Mouse (Mus musculus): ENCODE data around the gene Map3k4. TPM values are rescaled to one million over a fixed set of nuclear protein-coding genes. Genes with fewer than 3 reads are reported as not detected.
"Not testable (repeated sequence)": the region's sequence is repeated elsewhere in the genome, so short reads cannot be mapped to it uniquely, and the experiment has no call there.

The Map3k4 gene
- total and polyA plus RNA-seq, 3 experiments, result 26.8 to 40.3 (median 28.7) TPM

DNA sequence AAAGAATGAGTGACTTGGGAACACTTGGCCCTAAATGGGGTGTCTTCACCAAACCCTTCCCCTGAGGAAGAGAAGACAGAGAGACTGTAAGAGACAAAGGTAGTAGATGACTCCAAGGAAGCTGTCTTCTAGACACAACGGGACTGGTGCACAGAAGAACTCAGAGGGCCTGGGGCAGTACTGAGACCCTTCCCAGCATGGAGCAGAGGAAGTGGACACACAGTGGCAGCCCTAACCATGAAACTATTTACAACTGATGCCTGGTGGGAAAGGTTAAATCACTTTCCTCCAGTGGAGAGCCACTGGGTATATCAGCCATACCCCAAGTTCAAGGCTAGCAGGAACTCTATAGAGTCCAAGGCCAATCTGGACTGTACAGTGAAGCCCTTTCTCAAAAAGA lies 26.2 kb downstream of the Map3k4 start:
- TF ChIP-seq GATA2 (IDR thresholded peaks at IDR 0.05; ENCODE audit: borderline replicate concordance, low read depth, low read length), result no peak
- no peak for TF ChIP-seq GATA1 (IDR thresholded peaks at IDR 0.05; ENCODE audit: borderline replicate concordance, low read length)
- TF ChIP-seq POLR2AphosphoS5 (IDR thresholded peaks at IDR 0.05; ENCODE audit: insufficient replicate concordance, low read depth, low read length), result no peak
- no peak for TF ChIP-seq CTCF (IDR thresholded peaks at IDR 0.05; ENCODE audit: low read depth, low read length)
- no peak for TF ChIP-seq TAL1 (conservative IDR thresholded peaks at IDR 0.05; ENCODE audit: low read depth, low read length)
- H3K27me3 ChIP-seq (ENCODE audit: insufficient read depth, low read length), result no peaks in the 10 kb centered on the region
- no peak for ATAC-seq (ENCODE audit: extremely low read depth, insufficient number of reproducible peaks, low FRiP score, poor library complexity, severe bottlenecking)
- H3K4me1 ChIP-seq (ENCODE audit: insufficient read depth, low read depth, low read length), result peaks cover 4% of the 10 kb centered on the region
- H3K4me3 ChIP-seq (ENCODE audit: low read depth, low read length), result no peak overlapping the region
- H3K36me3 ChIP-seq (replicated peaks), result peaks cover 34% of the 10 kb centered on the region
- no peak for DNase-seq (ENCODE audit: low spot score)
- H3K9me3 ChIP-seq (replicated peaks), result peaks cover 4% of the 10 kb centered on the region

DNA sequence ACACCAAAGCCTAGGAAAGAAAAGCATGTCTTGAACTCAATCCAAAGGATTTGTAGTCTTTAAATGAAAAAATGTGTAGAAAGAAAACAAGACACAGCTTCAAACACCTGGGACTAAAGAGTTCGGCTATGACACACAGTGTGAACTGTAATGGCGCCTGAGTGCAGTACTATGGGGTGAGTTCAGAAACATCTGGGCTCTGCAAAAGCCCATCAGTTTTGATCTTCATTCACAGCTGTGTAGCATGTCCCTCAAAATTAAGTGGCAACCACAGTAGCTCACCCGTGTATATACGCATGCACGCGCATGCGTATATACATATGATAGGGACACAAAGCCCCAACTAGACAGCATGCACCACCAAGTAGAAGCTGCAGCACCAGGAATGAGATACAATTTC lies 27.4 kb downstream of the Map3k4 start:
- Histone ChIP-seq H3K27me3 (ENCODE audit: insufficient read depth, low read length) (no peaks in the 10 kb centered on the region), H3K9me3 (replicated peaks) (peaks cover 4% of the 10 kb centered on the region), H3K36me3 (replicated peaks) (peaks cover 28% of the 10 kb centered on the region), H3K4me1 (ENCODE audit: insufficient read depth, low read depth, low read length) (no peaks in the 10 kb centered on the region; the same call in 1 of the 2 replicates), H3K4me3 (ENCODE audit: low read depth, low read length) (no peak overlapping the region)
- DNase-seq (ENCODE audit: low spot score) (no peak), ATAC-seq (ENCODE audit: extremely low read depth, insufficient number of reproducible peaks, low FRiP score, poor library complexity, severe bottlenecking) (no peak)
- TF ChIP-seq TAL1 (conservative IDR thresholded peaks at IDR 0.05; ENCODE audit: low read depth, low read length) (no peak), POLR2AphosphoS5 (IDR thresholded peaks at IDR 0.05; ENCODE audit: insufficient replicate concordance, low read depth, low read length) (no peak), GATA2 (IDR thresholded peaks at IDR 0.05; ENCODE audit: borderline replicate concordance, low read depth, low read length) (no peak), GATA1 (IDR thresholded peaks at IDR 0.05; ENCODE audit: borderline replicate concordance, low read length) (no peak), CTCF (IDR thresholded peaks at IDR 0.05; ENCODE audit: low read depth, low read length) (no peak)

DNA sequence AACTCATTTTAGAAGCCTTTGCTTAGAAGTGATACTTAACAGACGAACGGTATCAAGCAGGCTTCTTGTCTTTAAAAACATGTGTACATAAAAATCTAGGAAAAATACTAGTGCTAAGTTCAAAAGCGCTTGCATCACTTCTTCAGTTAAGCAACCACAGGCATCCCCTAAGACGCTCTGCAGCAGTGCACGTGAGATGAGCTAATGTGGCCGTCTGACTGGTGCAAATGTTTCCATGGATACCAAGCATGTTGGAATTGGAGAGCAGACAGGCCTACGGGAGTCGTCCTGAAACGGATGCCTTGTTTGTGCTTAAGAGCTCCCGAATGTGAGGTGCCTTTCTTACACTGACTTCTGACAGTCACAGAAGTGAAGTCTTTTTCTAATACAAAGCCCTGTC lies 27.9 kb downstream of the Map3k4 start:
- H3K9me3 ChIP-seq (replicated peaks), result peaks cover 4% of the 10 kb centered on the region
- H3K4me3 ChIP-seq (ENCODE audit: low read depth, low read length), result no peak overlapping the region
- H3K36me3 ChIP-seq (replicated peaks), result peaks cover 28% of the 10 kb centered on the region
- H3K4me1 ChIP-seq (ENCODE audit: insufficient read depth, low read depth, low read length), result no peaks in the 10 kb centered on the region; the same call in 1 of the 2 replicates
- DNase-seq (ENCODE audit: low spot score) (no peak), ATAC-seq (ENCODE audit: extremely low read depth, insufficient number of reproducible peaks, low FRiP score, poor library complexity, severe bottlenecking) (no peak)
- no peaks in the 10 kb centered on the region for H3K27me3 ChIP-seq (ENCODE audit: insufficient read depth, low read length)
- TF ChIP-seq CTCF (IDR thresholded peaks at IDR 0.05; ENCODE audit: low read depth, low read length) (no peak), GATA2 (IDR thresholded peaks at IDR 0.05; ENCODE audit: borderline replicate concordance, low read depth, low read length) (no peak), POLR2AphosphoS5 (IDR thresholded peaks at IDR 0.05; ENCODE audit: insufficient replicate concordance, low read depth, low read length) (no peak), TAL1 (conservative IDR thresholded peaks at IDR 0.05; ENCODE audit: low read depth, low read length) (no peak), GATA1 (IDR thresholded peaks at IDR 0.05; ENCODE audit: borderline replicate concordance, low read length) (no peak)

- not testable (repeated sequence) for H3K9me3 ChIP-seq (replicated peaks); H3K27me3 ChIP-seq (ENCODE audit: insufficient read depth, low read length); DNase-seq (ENCODE audit: low spot score); H3K4me3 ChIP-seq (ENCODE audit: low read depth, low read length); H3K4me1 ChIP-seq (ENCODE audit: insufficient read depth, low read depth, low read length); ATAC-seq (ENCODE audit: extremely low read depth, insufficient number of reproducible peaks, low FRiP score, poor library complexity, severe bottlenecking)
- H3K36me3 ChIP-seq (replicated peaks), result peaks cover 21% of the 10 kb centered on the region
Observed at GRCm38 (mm10) chr17:12289836-12290235, 28.8 kb downstream of the Map3k4 start.

DNA sequence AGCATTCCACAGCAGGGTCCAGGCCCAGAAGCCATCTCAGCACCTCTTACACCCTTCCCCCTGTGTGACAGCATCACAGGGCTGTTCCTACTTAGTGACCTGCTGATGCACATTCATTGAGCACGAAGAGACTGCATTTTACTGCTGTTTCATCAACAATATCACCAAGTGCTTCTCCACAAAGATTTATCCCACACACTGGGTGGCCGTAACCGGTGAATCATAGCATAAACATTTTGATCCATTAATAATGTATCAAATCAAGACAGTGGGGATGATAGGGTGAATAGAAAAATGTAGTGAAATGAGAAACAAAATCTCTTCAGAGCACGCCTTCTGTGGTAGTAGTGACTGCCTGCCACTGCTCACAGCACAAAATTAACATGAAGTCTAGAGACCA lies 29.7 kb downstream of the Map3k4 start:
- DNase-seq (ENCODE audit: low spot score) (no peak), ATAC-seq (ENCODE audit: extremely low read depth, insufficient number of reproducible peaks, low FRiP score, poor library complexity, severe bottlenecking) (no peak)
- no peaks in the 10 kb centered on the region; the same call in 1 of the 2 replicates for H3K4me1 ChIP-seq (ENCODE audit: insufficient read depth, low read depth, low read length)
- peaks cover 17% of the 10 kb centered on the region for H3K36me3 ChIP-seq (replicated peaks)
- H3K9me3 ChIP-seq (replicated peaks), result peaks cover 4% of the 10 kb centered on the region
- H3K27me3 ChIP-seq (ENCODE audit: insufficient read depth, low read length), result no peaks in the 10 kb centered on the region
- no peak overlapping the region for H3K4me3 ChIP-seq (ENCODE audit: low read depth, low read length)
- no peak for TF ChIP-seq GATA1 (IDR thresholded peaks at IDR 0.05; ENCODE audit: borderline replicate concordance, low read length)
- no peak for TF ChIP-seq GATA2 (IDR thresholded peaks at IDR 0.05; ENCODE audit: borderline replicate concordance, low read depth, low read length)
- no peak for TF ChIP-seq POLR2AphosphoS5 (IDR thresholded peaks at IDR 0.05; ENCODE audit: insufficient replicate concordance, low read depth, low read length)
- TF ChIP-seq TAL1 (conservative IDR thresholded peaks at IDR 0.05; ENCODE audit: low read depth, low read length), result no peak
- no peak for TF ChIP-seq CTCF (IDR thresholded peaks at IDR 0.05; ENCODE audit: low read depth, low read length)

DNA sequence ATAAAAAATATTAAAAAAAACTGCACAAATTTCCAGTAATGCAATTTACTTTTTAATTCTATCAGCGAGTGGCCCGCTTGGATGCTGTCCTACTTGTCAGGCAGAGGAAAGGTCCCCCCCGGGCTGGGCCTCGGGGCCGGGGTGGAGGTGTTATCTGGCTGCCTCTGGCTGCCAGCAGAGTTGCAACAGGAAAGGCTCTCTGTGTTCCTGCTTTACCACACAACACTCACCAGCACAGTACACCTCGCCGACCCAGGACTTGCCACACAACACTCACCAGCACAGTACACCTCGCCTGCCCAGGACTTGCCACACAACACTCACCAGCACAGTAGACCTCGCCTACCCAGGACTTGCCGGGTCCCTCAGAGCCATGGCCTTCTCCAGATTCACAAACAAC lies 38.8 kb downstream of the Map3k4 start:
- Histone ChIP-seq H3K36me3 (replicated peaks) (peaks cover 60% of the 10 kb centered on the region), H3K4me3 (ENCODE audit: low read depth, low read length) (no peak overlapping the region), H3K27me3 (ENCODE audit: insufficient read depth, low read length) (no peaks in the 10 kb centered on the region), H3K9me3 (replicated peaks) (peaks cover 9% of the 10 kb centered on the region), H3K4me1 (ENCODE audit: insufficient read depth, low read depth, low read length) (no peaks in the 10 kb centered on the region)
- TF ChIP-seq GATA1 (IDR thresholded peaks at IDR 0.05; ENCODE audit: borderline replicate concordance, low read length), result no peak
- TF ChIP-seq POLR2AphosphoS5 (IDR thresholded peaks at IDR 0.05; ENCODE audit: insufficient replicate concordance, low read depth, low read length), result no peak
- no peak for TF ChIP-seq TAL1 (conservative IDR thresholded peaks at IDR 0.05; ENCODE audit: low read depth, low read length)
- no peak for TF ChIP-seq CTCF (IDR thresholded peaks at IDR 0.05; ENCODE audit: low read depth, low read length)
- TF ChIP-seq GATA2 (IDR thresholded peaks at IDR 0.05; ENCODE audit: borderline replicate concordance, low read depth, low read length), result no peak
- DNase-seq (ENCODE audit: low spot score), result no peak
- no peak for ATAC-seq (ENCODE audit: extremely low read depth, insufficient number of reproducible peaks, low FRiP score, poor library complexity, severe bottlenecking)

DNA sequence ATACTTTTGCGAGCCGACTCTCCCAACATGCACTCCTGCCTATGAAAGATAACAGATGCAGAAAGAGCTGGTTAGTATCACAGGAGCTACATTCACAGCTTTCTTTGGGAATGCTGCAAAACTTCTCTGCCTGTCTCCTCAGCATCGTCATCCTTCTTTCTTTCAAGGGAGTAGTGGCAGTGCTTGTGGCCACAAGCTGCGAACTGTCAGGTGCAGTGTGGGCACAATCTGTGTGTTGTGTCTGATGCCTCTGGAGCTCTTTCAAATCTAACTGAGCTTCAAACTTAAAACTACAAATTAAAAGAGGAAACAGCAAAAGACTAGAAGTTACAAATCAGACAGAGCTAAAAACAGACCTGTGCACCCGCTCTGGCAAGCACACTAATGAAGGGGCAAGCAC lies 40.5 kb downstream of the Map3k4 start:
- peaks cover 67% of the 10 kb centered on the region for H3K36me3 ChIP-seq (replicated peaks)
- no peaks in the 10 kb centered on the region for H3K27me3 ChIP-seq (ENCODE audit: insufficient read depth, low read length)
- DNase-seq (ENCODE audit: low spot score), result no peak
- peaks cover 4% of the 10 kb centered on the region; the same call in 1 of the 2 replicates for H3K4me1 ChIP-seq (ENCODE audit: insufficient read depth, low read depth, low read length)
- no peak for ATAC-seq (ENCODE audit: extremely low read depth, insufficient number of reproducible peaks, low FRiP score, poor library complexity, severe bottlenecking)
- TF ChIP-seq GATA2 (IDR thresholded peaks at IDR 0.05; ENCODE audit: borderline replicate concordance, low read depth, low read length), result no peak
- TF ChIP-seq TAL1 (conservative IDR thresholded peaks at IDR 0.05; ENCODE audit: low read depth, low read length), result no peak
- no peak for TF ChIP-seq GATA1 (IDR thresholded peaks at IDR 0.05; ENCODE audit: borderline replicate concordance, low read length)
- TF ChIP-seq CTCF (IDR thresholded peaks at IDR 0.05; ENCODE audit: low read depth, low read length), result no peak
- no peak for TF ChIP-seq POLR2AphosphoS5 (IDR thresholded peaks at IDR 0.05; ENCODE audit: insufficient replicate concordance, low read depth, low read length)
- peaks cover 4% of the 10 kb centered on the region for H3K9me3 ChIP-seq (replicated peaks)
- no peak overlapping the region for H3K4me3 ChIP-seq (ENCODE audit: low read depth, low read length)

Measured in G1E (cell line).